Mouse (Mus musculus) R1 (cell line): ENCODE measurements around the gene Aoc2.
"Not testable (repeated sequence)": the region's sequence is repeated elsewhere in the genome, so short reads cannot be mapped to it uniquely, and the experiment has no call there.

Source experiments
- DNase-seq: peaks from one replicate; pipeline ENCODE4 v3.0.0-alpha.2; 2018; ENCODE audit warnings: low read depth, low spot score

Gene Aoc2

DNA sequence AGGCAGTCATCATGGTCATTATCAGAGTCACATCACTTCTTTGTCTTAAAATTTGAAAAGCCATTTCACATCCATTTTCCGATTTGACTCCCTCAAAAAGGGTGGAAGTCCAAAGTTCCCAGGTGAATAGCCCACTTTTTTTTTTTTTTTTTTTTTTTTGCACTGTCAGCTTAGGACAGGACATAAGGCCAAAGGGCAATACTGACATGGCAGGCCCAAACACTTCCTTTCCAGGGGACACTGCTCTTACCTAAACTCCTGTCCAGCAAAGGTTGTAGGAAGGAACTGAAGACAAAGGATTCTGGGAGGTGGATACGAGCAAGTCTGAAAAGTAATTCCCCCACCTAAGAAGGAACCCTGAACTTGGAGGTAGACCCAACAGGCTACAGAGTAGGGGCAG lies 31.1 kb downstream of the Aoc2 start:
- no peak for DNase-seq

DNA sequence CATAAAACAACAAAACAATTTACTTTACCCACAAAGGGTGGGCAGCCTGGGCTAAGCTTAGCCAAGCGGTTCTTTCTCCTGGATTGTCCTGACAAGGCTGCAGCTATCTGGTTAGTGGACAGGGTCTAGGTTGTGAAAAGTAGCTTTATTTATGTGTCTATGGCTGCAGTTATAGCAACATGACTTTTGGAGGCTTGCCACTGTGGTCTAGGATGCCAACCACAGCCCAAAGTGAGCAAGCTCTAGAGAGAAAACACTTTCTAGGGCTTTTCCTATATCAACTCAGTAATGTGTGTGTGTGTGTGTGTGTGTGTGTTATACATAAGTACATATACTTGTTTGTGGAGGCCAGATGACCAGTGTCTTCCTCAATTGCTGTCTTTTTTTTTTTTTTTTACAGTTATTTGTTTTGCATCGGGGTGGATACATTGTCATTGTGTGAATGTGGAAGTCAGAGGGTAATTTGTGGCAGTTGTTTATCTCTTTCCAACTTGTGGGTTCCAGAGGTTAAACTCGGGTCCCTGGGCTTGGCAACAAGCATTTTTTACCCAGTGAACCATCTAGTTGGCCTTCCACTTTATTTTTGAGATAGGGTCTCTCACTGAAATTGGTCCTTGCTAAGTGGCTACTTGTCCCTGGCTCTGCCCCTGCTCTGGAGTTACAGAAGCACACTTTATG lies 32.8 kb downstream of the Aoc2 start:
- no peak for DNase-seq

DNA sequence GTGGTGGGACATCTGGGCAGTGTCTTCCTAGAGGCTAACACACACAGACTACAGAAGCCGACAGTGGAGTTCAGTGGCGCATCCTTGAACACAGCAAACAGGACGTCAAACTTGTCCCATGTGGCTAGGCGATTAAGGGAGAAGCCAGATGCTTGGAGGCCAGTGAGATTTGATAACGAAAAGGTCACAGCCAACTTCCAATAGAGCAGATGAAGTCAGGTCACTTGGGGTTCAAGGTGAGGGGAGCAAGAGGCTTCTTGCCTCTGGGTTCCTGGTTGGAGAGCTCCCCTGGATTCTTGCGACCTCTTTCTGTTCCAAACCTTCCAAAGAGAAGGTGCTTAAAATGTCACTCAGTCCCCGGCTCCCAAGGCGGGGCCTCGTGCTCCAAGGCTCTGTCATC lies 34.9 kb downstream of the Aoc2 start:
- DNase-seq: no peak

DNA sequence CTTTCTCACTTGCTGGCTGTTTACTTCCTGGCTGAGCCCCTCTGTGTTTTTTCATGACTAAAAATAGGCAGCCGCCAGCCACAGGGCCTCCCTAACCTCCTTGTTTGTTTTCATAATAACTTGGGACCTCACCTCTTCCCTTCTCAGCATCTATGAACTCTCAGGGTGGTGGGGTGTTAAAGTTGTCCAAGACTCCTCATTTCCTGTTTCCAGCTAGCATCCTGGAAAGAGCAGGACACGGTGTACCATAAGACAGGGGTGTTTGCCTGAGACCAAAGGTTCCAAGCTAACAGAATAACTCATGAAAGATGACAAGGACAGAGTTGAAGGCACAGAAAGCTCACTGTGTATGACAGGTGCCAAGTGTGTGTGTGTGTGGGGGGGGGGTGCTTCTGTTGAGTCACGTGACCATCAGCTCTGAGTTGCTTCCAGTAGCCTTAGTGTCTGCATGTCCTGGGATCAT lies 35.8 kb downstream of the Aoc2 start:
- no peak for DNase-seq

DNA sequence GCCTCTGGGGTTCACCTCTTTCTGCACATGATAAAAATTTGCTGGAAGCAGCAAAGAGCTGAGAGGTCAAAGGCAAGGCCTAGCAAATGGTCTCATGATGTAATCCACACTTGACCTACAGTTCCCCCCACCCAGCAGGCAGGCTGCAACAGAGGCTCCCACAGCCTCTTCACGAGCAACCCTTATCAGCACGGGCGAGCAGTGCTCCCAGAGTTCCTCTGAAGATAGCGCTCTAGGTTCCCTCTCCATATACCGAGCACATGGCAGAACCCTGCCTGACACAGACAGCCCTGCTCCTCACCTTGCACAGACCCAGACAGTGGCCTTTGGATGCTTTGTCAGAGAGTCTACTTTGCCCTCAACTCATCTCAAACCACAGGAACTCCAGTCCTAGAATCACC lies 39.7 kb downstream of the Aoc2 start:
- DNase-seq: no peak

DNA sequence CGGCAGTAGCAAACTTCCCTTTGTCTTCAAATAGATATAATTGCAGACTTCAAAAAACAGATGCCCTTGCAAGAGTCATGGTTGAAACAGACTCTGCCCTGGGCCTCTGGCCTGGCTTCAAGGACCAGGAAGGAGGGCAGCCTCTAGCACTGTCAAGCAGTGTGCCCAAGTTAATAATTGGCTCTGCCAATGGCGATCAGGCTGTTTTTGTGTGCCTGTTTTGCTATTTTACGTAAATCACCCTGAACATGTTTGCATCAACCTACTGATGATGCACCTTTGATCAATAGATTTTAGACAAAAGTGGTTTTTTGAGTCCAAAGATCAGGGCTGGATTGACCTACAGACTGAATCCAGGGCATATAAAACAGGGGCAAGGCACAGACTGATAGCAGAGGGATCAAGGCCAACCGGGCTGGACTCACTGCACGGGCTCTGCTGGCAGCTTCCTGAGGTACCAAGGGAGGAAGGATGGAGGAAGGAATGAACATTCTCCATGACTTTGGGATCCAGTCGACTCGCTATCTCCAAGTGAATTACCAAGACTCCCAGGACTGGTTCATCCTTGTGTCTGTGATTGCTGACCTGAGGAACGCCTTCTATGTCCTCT lies 42.6 kb downstream of the Aoc2 start, which contains the start of gene G6pc:
Gene G6pc (plus strand): TSS at position 236 of the 610 bp plus-strand sequence.
- DNase-seq: no peak

DNA sequence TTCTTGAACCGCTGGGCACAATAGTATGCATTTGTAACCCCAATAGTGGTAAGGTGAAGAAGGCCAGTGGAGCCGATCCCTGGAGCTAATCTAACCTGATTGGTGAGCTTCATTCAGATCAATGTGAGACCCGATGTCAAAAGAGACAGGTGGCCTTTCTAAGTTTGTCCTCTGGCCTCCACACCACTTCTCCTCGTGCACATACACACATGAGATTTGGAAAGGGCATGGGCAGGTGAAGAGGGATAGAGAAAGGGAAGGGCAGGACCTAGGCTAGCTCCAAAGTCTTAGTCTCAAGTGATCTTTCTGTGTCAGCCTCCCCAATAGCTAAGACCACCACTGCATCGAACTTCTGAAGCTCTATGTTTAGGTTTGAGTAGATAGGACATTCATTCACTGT lies 45.3 kb downstream of the Aoc2 start:
- DNase-seq: no peak

DNA sequence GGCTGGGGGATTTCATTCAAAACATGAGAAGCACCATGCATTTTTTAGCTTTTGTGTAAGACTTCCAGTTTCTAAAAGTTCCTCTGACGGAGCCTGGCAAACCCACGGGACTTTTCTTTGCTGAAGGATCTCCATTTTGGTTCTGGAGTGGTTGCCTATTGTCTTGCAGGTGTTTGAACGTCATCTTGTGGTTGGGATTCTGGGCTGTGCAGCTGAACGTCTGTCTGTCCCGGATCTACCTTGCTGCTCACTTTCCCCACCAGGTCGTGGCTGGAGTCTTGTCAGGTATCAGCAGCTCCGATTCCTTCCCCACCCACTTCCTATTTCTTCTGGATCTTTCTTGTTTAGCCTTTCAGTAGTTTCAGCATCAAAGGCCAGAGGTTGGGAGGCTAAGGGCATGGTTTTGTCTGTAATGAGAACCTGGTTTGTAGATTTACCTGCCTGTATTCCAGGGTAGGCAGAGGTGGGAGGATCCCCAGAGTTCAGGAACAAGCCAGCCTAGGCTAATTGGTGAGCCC lies 49.6 kb downstream of the Aoc2 start:
- DNase-seq: no peak

DNA sequence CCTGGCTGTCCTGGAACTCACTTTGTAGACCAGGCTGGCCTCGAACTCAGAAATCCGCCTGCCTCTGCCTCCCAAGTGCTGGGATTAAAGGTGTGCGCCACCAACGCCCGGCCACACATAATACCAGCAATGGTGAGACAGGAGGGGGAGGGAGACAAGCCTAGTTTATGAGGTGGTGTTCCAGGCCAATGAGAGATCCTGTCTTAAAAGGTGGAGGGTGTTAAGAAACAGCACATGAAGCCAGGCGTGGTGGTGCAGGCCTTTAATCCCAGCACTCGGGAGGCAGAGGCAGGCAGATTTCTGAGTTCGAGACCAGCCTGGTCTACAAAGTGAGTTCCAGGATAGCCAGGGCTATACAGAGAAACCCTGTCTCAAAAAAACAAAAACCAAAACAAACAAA lies 53.3 kb downstream of the Aoc2 start:
- not testable (repeated sequence) for DNase-seq

DNA sequence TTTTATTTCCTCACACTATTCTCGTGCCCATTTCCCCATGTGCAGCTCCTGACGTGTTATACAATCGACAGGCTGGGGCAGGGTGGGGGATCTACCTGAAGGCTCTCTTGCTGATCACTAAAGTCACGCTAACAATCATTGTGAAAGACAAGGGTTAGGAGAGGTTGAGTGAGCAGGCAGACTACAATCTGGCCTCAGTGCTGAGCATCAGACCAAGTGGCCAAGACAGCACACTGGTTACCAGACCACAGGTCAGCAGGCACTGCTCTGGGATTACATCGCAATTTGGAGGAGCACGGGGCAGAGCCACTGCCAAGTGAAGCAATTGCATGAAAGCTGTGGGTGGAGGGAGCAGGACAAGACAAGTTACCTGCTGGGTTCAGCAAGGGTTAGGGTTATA lies 54.1 kb downstream of the Aoc2 start:
- no peak for DNase-seq
